Mouse (Mus musculus): ENCODE results near the gene Spindoc. TPM values are rescaled to one million over a fixed set of nuclear protein-coding genes. Genes with fewer than 3 reads are reported as not detected.

Spindoc gene
- total and polyA plus RNA-seq, 3 experiments, result 9.0 to 21.7 (median 10.6) TPM

GRCm38 (mm10) chr19:7388488-7388887 lies 5.7 kb upstream of the Spindoc start:
- TF ChIP-seq CTCF (conservative IDR thresholded peaks at IDR 0.05 in 1 of 2, IDR thresholded peaks at IDR 0.05 in 1 of 2; ENCODE audit: low read depth in 2 of 2, low read length in 2 of 2) (no peak), ZC3H11A (IDR thresholded peaks at IDR 0.05; ENCODE audit: low read depth, low read length) (no peak), TBP (conservative IDR thresholded peaks at IDR 0.05; ENCODE audit: low read depth, low read length) (no peak), RCOR1 (conservative IDR thresholded peaks at IDR 0.05; ENCODE audit: low read depth, low read length) (no peak), PAX5 (IDR thresholded peaks at IDR 0.05; ENCODE audit: low read length) (no peak), USF1 (IDR thresholded peaks at IDR 0.05; ENCODE audit: low read depth, low read length) (no peak), SMC3 (IDR thresholded peaks at IDR 0.05; ENCODE audit: low read depth, low read length) (no peak), ZKSCAN1 (IDR thresholded peaks at IDR 0.05; ENCODE audit: borderline replicate concordance, low read depth, low read length) (no peak), NRF1 (IDR thresholded peaks at IDR 0.05; ENCODE audit: low read depth, low read length) (no peak), ETS1 (conservative IDR thresholded peaks at IDR 0.05; ENCODE audit: low read depth, low read length) (no peak), RAD21 (IDR thresholded peaks at IDR 0.05; ENCODE audit: low read depth, low read length) (no peak), GABPA (IDR thresholded peaks at IDR 0.05; ENCODE audit: insufficient replicate concordance, low read depth, low read length) (no peak), MAX (IDR thresholded peaks at IDR 0.05; ENCODE audit: low read length) (no peak), KAT2A (IDR thresholded peaks at IDR 0.05; ENCODE audit: insufficient replicate concordance, low read length) (no peak), SIN3A (IDR thresholded peaks at IDR 0.05; ENCODE audit: low read length) (no peak), EP300 (IDR thresholded peaks at IDR 0.05; ENCODE audit: low read length) (no peak)
- no peak for DNase-seq (ENCODE audit: extremely low read depth)
- Histone ChIP-seq H3K4me1 (ENCODE audit: control insufficient read depth in 1 of 2, insufficient read depth in 2 of 2) (peaks cover 2 to 3% of the 10 kb centered on the region in 2 experiments; a peak in 3 of 4 replicates), H3K27me3 (replicated peaks) (no peaks in the 10 kb centered on the region), H3K4me3 (replicated peaks in 1 of 3; ENCODE audit: low read depth in 2 of 3, low read length in 2 of 3, poor library complexity in 1 of 3) (no peak overlapping the region), H3K9me3 (replicated peaks; ENCODE audit: low read length) (peaks cover 10% of the 10 kb centered on the region), H3K9ac (ENCODE audit: insufficient read depth, low read depth) (no peak overlapping the region), H3K27ac (ENCODE audit: insufficient read depth, low read depth) (no peak overlapping the region), H3K79me2 (replicated peaks; ENCODE audit: control insufficient read depth, extremely low read depth, insufficient read depth, poor library complexity, severe bottlenecking) (no peaks in the 10 kb centered on the region), H3K4me2 (ENCODE audit: insufficient read depth, low read depth, poor library complexity, severe bottlenecking) (no peak overlapping the region), H3K36me3 (replicated peaks in 1 of 2; ENCODE audit: control insufficient read depth in 1 of 2, insufficient read depth in 1 of 2, low read length in 1 of 2) (no peaks in the 10 kb centered on the region)
- in situ Hi-C loops (cut with MboI; ENCODE audit: low pct_ligation_motif_present, low pct_unique_long_range_greater_than_20kb, low sequenced_read_pairs) (no loop called here), dilution Hi-C loops (cut with MboI; ENCODE audit: extremely low pct_ligation_motif_present, extremely low pct_unique_long_range_greater_than_20kb, low sequenced_read_pairs) (no loop called here)

- Histone ChIP-seq H3K36me3 (replicated peaks in 1 of 2; ENCODE audit: control insufficient read depth in 1 of 2, insufficient read depth in 1 of 2, low read length in 1 of 2) (no peaks in the 10 kb centered on the region), H3K79me2 (replicated peaks; ENCODE audit: control insufficient read depth, extremely low read depth, insufficient read depth, poor library complexity, severe bottlenecking) (peaks cover 5% of the 10 kb centered on the region; the same call in 1 of the 2 replicates), H3K27ac (ENCODE audit: insufficient read depth, low read depth) (no peak overlapping the region), H3K9me3 (replicated peaks; ENCODE audit: low read length) (peaks cover 8% of the 10 kb centered on the region), H3K4me1 (ENCODE audit: control insufficient read depth in 1 of 2, insufficient read depth in 2 of 2) (peaks cover 8 to 15% of the 10 kb centered on the region in 2 experiments), H3K4me2 (ENCODE audit: insufficient read depth, low read depth, poor library complexity, severe bottlenecking) (no peak overlapping the region), H3K27me3 (replicated peaks) (no peaks in the 10 kb centered on the region), H3K9ac (ENCODE audit: insufficient read depth, low read depth) (no peak overlapping the region), H3K4me3 (replicated peaks in 1 of 3; ENCODE audit: low read depth in 2 of 3, low read length in 2 of 3, poor library complexity in 1 of 3) (no peak overlapping the region)
- in situ Hi-C loops (cut with MboI; ENCODE audit: low pct_ligation_motif_present, low pct_unique_long_range_greater_than_20kb, low sequenced_read_pairs), result no loop called here
- TF ChIP-seq ZC3H11A (IDR thresholded peaks at IDR 0.05; ENCODE audit: low read depth, low read length) (no peak), IRF4 (IDR thresholded peaks at IDR 0.05; ENCODE audit: low read depth, low read length) (no peak), USF1 (IDR thresholded peaks at IDR 0.05; ENCODE audit: low read depth, low read length) (no peak), POLR2A (IDR thresholded peaks at IDR 0.05; ENCODE audit: low read depth, low read length) (no peak), MXI1 (IDR thresholded peaks at IDR 0.05; ENCODE audit: low read depth, low read length) (no peak), MAZ (IDR thresholded peaks at IDR 0.05; ENCODE audit: low read depth, low read length) (no peak), ZNF384 (IDR thresholded peaks at IDR 0.05; ENCODE audit: low read depth, low read length) (no peak), KAT2A (IDR thresholded peaks at IDR 0.05; ENCODE audit: insufficient replicate concordance, low read length) (no peak)
- dilution Hi-C loops (cut with MboI; ENCODE audit: extremely low pct_ligation_motif_present, extremely low pct_unique_long_range_greater_than_20kb, low sequenced_read_pairs), result no loop called here
- no peak for DNase-seq (ENCODE audit: extremely low read depth)
Measured at GRCm38 (mm10) chr19:7386042-7386441, 3.2 kb upstream of the Spindoc start.

Data from CH12.LX (cell line).